Mouse (Mus musculus): ENCODE results near the gene Taz. TPM values are rescaled to one million over a fixed set of nuclear protein-coding genes. Genes with fewer than 3 reads are reported as not detected.

The Taz gene
- polyA plus RNA-seq, 1 experiment from 2014 or later, result 68.8 TPM

DNA sequence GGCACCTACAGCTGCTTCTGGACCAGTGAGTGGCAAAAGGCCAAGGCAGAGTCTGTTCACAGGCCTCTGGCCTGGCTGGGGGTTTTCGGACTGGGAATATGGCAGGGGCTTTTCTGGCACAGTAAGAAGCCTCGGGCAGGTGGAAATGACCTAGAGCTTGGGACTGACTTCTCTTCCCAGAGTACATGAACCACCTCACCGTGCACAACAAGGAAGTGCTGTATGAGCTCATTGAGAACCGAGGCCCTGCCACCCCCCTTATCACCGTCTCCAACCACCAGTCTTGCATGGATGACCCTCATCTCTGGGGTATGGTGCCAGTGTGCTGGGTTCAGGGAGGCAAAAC lies 1.4 kb downstream of the Taz start:
- Histone ChIP-seq H3K27me3 (replicated peaks; ENCODE audit: low read depth, poor library complexity, severe bottlenecking) (no peaks in the 10 kb centered on the region; the same call in 1 of the 2 replicates), H3K4me1 (peaks cover 16% of the 10 kb centered on the region), H3K4me3 (peak overlapping the region; percentile 73), H3K9me3 (no peaks in the 10 kb centered on the region), H3K27ac (replicated peaks) (peak overlapping the region; percentile 86), H3K36me3 (replicated peaks) (peaks cover 7% of the 10 kb centered on the region; the same call in 1 of the 2 replicates)
- DNase-seq (ENCODE audit: low spot score), result no peak
- 33% methylated on average over 5 of the region's 5 CpGs for WGBS

DNA sequence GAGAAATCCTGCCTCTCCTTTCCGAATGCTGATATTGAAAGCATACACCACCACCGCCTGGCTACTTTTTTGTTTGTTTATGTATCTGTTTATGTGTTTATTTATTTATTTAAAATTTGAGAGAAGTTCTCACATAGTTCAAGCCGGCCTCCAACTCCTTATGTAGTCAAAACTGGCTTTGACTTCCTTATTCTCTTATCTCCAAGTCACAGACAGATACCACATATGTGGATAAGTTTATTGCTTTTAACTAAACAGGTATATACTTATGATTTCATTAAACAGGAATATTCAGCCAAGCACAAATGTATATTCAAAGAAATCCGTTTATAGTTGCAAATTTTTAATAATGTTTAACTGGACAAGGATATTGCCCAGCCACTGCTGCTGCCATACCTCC lies 11.7 kb downstream of the Taz start:
- H3K27me3 ChIP-seq (replicated peaks; ENCODE audit: low read depth, poor library complexity, severe bottlenecking), result no peaks in the 10 kb centered on the region
- no peak for DNase-seq (ENCODE audit: low spot score)
- H3K4me3 ChIP-seq, result no peak overlapping the region
- H3K4me1 ChIP-seq, result peaks cover 6% of the 10 kb centered on the region
- H3K36me3 ChIP-seq (replicated peaks), result peaks cover 18% of the 10 kb centered on the region
- no peak overlapping the region for H3K27ac ChIP-seq (replicated peaks)
- WGBS, result 79% methylated on average over 4 of the region's 4 CpGs
- no peaks in the 10 kb centered on the region for H3K9me3 ChIP-seq

- WGBS, result 17% methylated on average over 37 of the region's 37 CpGs
- Histone ChIP-seq H3K27ac (replicated peaks) (peak within 1 kb of the TSS; percentile 85), H3K9me3 (no peaks in the 10 kb centered on the region), H3K4me1 (peaks cover 6% of the 10 kb centered on the region), H3K27me3 (replicated peaks; ENCODE audit: low read depth, poor library complexity, severe bottlenecking) (no peaks in the 10 kb centered on the region), H3K4me3 (peak within 1 kb of the TSS; percentile 75), H3K36me3 (replicated peaks) (peaks cover 27% of the 10 kb centered on the region)
- DNase-seq (ENCODE audit: low spot score), result peak; percentile 92
These were observed 15.1 kb downstream of the Taz start, which contains the start of gene Atp6ap1 for GRCm38 (mm10) chrX:74296538-74297448. Gene Atp6ap1, plus strand, starts transcription at chrX:74297097.

GRCm38 (mm10) chrX:74298348-74298747 lies 16.6 kb downstream of the Taz start:
- Histone ChIP-seq H3K4me3 (no peak overlapping the region), H3K27ac (replicated peaks) (no peak overlapping the region), H3K4me1 (peaks cover 6% of the 10 kb centered on the region), H3K9me3 (no peaks in the 10 kb centered on the region), H3K27me3 (replicated peaks; ENCODE audit: low read depth, poor library complexity, severe bottlenecking) (no peaks in the 10 kb centered on the region), H3K36me3 (replicated peaks) (peaks cover 42% of the 10 kb centered on the region)
- DNase-seq (ENCODE audit: low spot score), result no peak
- WGBS, result 93% methylated on average over 1 of the region's 1 CpGs

DNA sequence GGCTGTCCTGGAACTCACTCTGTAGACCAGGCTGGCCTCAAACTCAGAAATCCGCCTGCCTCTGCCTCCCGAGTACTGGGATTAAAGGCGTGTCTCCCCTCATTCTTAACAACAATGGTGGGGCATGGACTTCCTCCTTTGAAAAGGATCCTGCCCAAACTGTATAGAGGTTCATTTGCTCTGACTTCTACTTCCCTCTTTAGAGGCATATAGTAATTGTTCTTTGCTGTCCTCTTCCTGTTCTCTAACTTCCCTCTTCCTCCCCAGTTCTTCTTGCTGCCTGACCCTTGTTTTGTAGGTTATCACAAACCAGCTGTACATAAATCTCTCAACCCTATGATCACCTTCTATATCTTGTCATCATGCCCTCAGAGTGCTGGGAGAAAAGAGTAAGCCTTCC lies 18.0 kb downstream of the Taz start:
- Histone ChIP-seq H3K4me3 (no peak overlapping the region), H3K36me3 (replicated peaks) (peaks cover 50% of the 10 kb centered on the region), H3K9me3 (no peaks in the 10 kb centered on the region), H3K27ac (replicated peaks) (no peak overlapping the region), H3K27me3 (replicated peaks; ENCODE audit: low read depth, poor library complexity, severe bottlenecking) (no peaks in the 10 kb centered on the region), H3K4me1 (peaks cover 6% of the 10 kb centered on the region)
- WGBS, result 91% methylated on average over 3 of the region's 3 CpGs
- no peak for DNase-seq (ENCODE audit: low spot score)

GRCm38 (mm10) chrX:74304867-74305700 lies 23.4 kb downstream of the Taz start, which contains the start of gene Gdi1:
Gene Gdi1, plus strand, starts transcription at chrX:74304998.
- peaks cover 11% of the 10 kb centered on the region for H3K4me1 ChIP-seq
- H3K36me3 ChIP-seq (replicated peaks), result peaks cover 79% of the 10 kb centered on the region
- DNase-seq (ENCODE audit: low spot score), result peak; percentile 85
- H3K27ac ChIP-seq (replicated peaks), result peak within 1 kb of the TSS; percentile 91
- H3K27me3 ChIP-seq (replicated peaks; ENCODE audit: low read depth, poor library complexity, severe bottlenecking), result no peaks in the 10 kb centered on the region
- H3K9me3 ChIP-seq, result no peaks in the 10 kb centered on the region
- H3K4me3 ChIP-seq, result peak within 1 kb of the TSS; percentile 68
- 19% methylated on average over 41 of the region's 41 CpGs for WGBS

GRCm38 (mm10) chrX:74312540-74313464 lies 31.1 kb downstream of the Taz start, which contains the start of gene Fam50a:
Gene Fam50a, plus strand, starts transcription at chrX:74313033.
- H3K9me3 ChIP-seq, result no peaks in the 10 kb centered on the region
- WGBS, result 22% methylated on average over 59 of the region's 59 CpGs
- no peaks in the 10 kb centered on the region for H3K27me3 ChIP-seq (replicated peaks; ENCODE audit: low read depth, poor library complexity, severe bottlenecking)
- peak; percentile 89 for DNase-seq (ENCODE audit: low spot score)
- H3K36me3 ChIP-seq (replicated peaks), result peaks cover 53% of the 10 kb centered on the region
- H3K4me1 ChIP-seq, result peaks cover 8% of the 10 kb centered on the region; the same call in 1 of the 2 replicates
- peak within 1 kb of the TSS; percentile 73 for H3K4me3 ChIP-seq
- peak within 1 kb of the TSS; percentile 89 for H3K27ac ChIP-seq (replicated peaks)

DNA sequence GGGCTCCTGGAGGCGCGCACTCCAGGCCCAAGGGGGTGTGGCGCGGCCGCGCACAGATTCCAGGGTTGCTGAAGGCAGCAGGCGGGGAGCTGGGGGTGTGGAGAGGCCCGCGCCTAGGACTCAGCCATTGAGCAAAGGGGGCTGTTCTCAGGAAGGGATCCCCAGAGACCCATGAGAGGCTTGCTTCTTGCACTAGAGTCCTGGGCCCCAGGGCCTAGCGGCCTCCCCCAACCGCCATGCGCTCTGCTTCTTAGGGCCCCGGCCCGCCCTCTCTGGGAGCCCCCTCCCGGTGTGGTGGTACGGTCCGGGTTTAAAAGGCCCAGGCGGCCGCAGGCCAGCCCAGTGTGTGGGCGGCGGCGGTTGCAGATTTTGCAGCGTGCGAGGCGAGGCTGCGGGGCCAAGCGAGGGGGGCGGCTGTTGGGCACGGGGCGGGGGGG lies 47.0 kb downstream of the Taz start, which contains the start of gene Plxna3:
Plxna3 (plus strand) TSS at position 342 of the 437 bp plus-strand sequence.
- Histone ChIP-seq H3K27me3 (replicated peaks; ENCODE audit: low read depth, poor library complexity, severe bottlenecking) (no peaks in the 10 kb centered on the region), H3K4me3 (peak within 1 kb of the TSS; percentile 67), H3K9me3 (no peaks in the 10 kb centered on the region), H3K4me1 (peaks cover 29% of the 10 kb centered on the region), H3K36me3 (replicated peaks) (peaks cover 18% of the 10 kb centered on the region), H3K27ac (replicated peaks) (peak within 1 kb of the TSS; percentile 93)
- DNase-seq (ENCODE audit: low spot score), result peak; percentile 81
- WGBS, result 13% methylated on average over 30 of the region's 30 CpGs

DNA sequence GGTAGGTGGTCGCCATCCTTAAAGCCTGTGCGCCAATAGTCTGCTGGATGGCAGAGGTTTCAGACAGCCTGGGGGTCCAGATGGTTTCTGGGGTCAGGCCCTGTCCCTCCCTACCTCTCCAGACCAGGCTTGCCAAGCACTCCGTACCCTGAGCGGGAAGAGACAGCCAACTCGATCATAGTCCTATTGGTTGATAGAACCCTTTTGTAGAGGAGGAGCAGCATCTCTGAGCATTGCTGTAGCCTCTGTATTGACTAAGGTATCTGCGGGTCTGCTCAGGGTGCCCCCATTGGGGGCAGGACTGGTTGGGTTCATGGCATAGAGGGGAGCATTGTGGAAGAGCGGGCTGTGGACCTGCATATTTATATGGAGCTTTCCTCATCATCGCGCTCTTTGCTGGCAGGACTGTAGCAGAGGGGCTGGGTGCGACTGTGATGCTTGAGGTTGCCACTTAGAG lies 47.5 kb downstream of the Taz start:
- Histone ChIP-seq H3K27me3 (replicated peaks; ENCODE audit: low read depth, poor library complexity, severe bottlenecking) (no peaks in the 10 kb centered on the region), H3K36me3 (replicated peaks) (peaks cover 23% of the 10 kb centered on the region), H3K27ac (replicated peaks) (peak overlapping the region; percentile 93), H3K9me3 (no peaks in the 10 kb centered on the region), H3K4me1 (peaks cover 29% of the 10 kb centered on the region), H3K4me3 (peak overlapping the region; percentile 67)
- WGBS, result 27% methylated on average over 10 of the region's 10 CpGs
- no peak for DNase-seq (ENCODE audit: low spot score)

GRCm38 (mm10) chrX:74330166-74330930 lies 48.6 kb downstream of the Taz start:
- 0 out of 2 replicates have a peak overlapping the region, but pooled peaks have one; percentile 93 for H3K27ac ChIP-seq (replicated peaks)
- H3K4me1 ChIP-seq, result peaks cover 29% of the 10 kb centered on the region
- no peak for DNase-seq (ENCODE audit: low spot score)
- H3K36me3 ChIP-seq (replicated peaks), result peaks cover 34% of the 10 kb centered on the region
- H3K27me3 ChIP-seq (replicated peaks; ENCODE audit: low read depth, poor library complexity, severe bottlenecking), result no peaks in the 10 kb centered on the region
- peak overlapping the region; percentile 67 for H3K4me3 ChIP-seq
- 56% methylated on average over 2 of the region's 2 CpGs for WGBS
- no peaks in the 10 kb centered on the region for H3K9me3 ChIP-seq
